Mouse (Mus musculus): ENCODE results near the gene Rfx8.

The Rfx8 gene

GRCm38 (mm10) chr1:39645905-39646759, 74.7 kb downstream of the Rfx8 start:
- no peak for DNase-seq (ENCODE audit: low read depth)

GRCm38 (mm10) chr1:39644333-39644732, 76.5 kb downstream of the Rfx8 start:
- DNase-seq (ENCODE audit: low read depth) = no peak

GRCm38 (mm10) chr1:39641667-39642066, 79.1 kb downstream of the Rfx8 start:
- DNase-seq (ENCODE audit: low read depth) = no peak

DNA sequence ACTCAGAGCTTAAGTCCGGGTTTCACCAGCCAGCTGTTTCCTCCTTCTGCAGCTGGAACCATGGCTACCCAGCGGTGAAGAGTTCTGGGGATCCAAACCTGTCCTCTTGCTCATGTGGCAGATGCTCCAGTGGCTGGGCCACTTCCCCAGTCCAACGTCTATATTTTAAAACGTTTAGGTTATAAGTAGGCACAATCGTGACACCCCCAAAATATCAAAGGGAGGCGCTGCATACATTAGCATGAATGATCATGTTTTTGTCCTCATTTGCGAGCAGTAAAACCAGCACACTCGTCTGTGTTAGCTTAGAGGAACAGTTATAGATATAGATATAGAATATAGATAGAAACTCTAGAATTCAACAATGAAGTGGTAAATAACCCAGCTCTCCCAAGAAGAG, 83.7 kb downstream of the Rfx8 start:
- no peak for DNase-seq (ENCODE audit: low read depth)

- peak; percentile 52 for DNase-seq (ENCODE audit: low read depth)
These were observed 84.1 kb downstream of the Rfx8 start for GRCm38 (mm10) chr1:39636660-39637059.

- peak; percentile 73 for DNase-seq (ENCODE audit: low read depth)
These were observed 84.6 kb downstream of the Rfx8 start for GRCm38 (mm10) chr1:39636196-39636595.

DNA sequence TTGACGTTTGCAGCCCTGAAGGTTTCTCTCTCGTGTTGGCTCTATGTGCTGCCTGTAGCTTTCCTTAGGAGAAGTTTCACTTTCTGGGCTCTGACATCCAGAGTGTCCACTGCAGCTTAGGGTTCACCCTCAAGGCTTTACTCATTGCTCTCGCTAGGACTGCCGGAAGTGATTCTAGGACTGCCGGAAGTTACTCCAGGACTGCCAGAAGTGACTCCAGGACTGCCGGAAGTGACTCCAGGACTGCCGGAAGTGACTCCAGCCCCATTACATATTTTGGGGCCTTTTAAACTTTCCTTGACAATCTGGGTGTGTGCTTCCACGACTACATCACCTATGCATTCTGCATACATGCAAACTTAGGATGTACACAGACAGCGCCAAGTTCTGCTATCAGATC, 92.2 kb downstream of the Rfx8 start:
- DNase-seq (ENCODE audit: low read depth) = no peak

DNA sequence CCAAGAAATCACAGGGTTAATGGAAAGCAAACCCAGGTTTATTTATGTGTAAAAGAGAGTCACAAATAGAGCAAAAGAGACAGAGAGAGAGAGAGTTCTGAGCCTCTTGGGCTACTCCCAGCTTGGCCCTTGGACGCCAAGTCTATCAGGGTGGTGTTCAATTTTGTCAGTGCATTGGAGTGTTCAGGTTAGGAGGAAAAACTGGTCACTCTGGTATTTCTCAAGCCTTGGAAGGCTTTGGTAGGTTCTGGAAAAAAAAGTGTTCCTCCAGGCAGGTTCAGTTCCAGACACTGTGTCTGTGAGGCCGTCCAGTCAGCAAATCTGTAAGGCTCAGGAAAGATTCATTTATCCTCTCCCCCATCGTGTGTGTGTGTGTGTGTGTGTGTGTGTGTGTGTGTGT, 95.3 kb downstream of the Rfx8 start:
- DNase-seq (ENCODE audit: low read depth) = no peak

DNA sequence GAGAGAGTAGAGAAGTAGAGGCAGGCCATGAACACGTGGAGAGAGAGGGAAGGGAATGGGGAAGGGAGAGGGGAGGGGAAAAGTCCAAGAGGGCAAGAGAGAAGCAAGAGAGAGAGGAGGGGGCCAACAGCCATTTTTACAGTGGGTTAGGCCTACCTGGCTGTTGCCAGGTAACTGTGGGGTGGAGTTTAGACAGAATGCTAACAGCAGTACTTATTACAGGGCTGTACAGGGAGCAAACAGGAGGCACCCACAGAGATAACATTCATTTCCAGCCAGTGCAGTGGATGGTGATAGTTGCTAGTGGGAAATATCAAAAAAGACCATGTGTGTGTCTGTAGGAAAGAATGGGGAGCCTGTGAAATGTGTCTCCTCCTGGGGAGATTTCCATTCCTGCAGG, 97.1 kb downstream of the Rfx8 start:
- DNase-seq (ENCODE audit: low read depth) = no peak

- DNase-seq (ENCODE audit: low read depth) = no peak
These were observed 97.7 kb downstream of the Rfx8 start for GRCm38 (mm10) chr1:39623106-39623505.

- no peak for DNase-seq (ENCODE audit: low read depth)
These were observed 102.3 kb downstream of the Rfx8 start for GRCm38 (mm10) chr1:39618524-39618923.

- DNase-seq (ENCODE audit: low read depth) = no peak
These were observed 105.3 kb downstream of the Rfx8 start for GRCm38 (mm10) chr1:39615526-39615925.
